Mouse (Mus musculus) gastrocnemius, adult 2 months (tissue): ENCODE results near the gene Rpusd3. TPM values are rescaled to one million over a fixed set of nuclear protein-coding genes. Genes with fewer than 3 reads are reported as not detected.
A peak's percentile ranks its signal among the peaks of the same experiment; 100 is the strongest.

Experiments used
- DNase-seq: peaks from one replicate; pipeline ENCODE4 v3.0.0; 2022
- H3K27ac ChIP-seq: fragments of 200-600 bp; 2 replicates; pipeline ENCODE4 v1.8.1; 2022; ENCODE audit warnings: mild to moderate bottlenecking
- H3K4me3 ChIP-seq: fragments of 200-600 bp; 2 replicates; pipeline ENCODE4 v1.8.1; 2022; ENCODE audit warnings: mild to moderate bottlenecking, moderate library complexity
- CTCF ChIP-seq: fragments of 200-600 bp; IDR thresholded peaks from 2 replicates; pipeline ENCODE4 v1.8.1; 2022; ENCODE audit warnings: antibody characterized with exemption, mild to moderate bottlenecking, moderate library complexity
- intact Hi-C: fragments of 180-260 bp; cut with DNase I; formaldehyde crosslinking; loops from one replicate; pipeline ENCODE4 v1.15.1; 2025
- total RNA-seq, 2 experiments: library from RNA; stranded (reverse); gene quantifications; 2 replicates each; pipeline ENCODE4 v1.2.3; 2021

The Rpusd3 gene
- total RNA-seq, 2 experiments from 2014 or later = 7.7 to 8.3 TPM

DNA sequence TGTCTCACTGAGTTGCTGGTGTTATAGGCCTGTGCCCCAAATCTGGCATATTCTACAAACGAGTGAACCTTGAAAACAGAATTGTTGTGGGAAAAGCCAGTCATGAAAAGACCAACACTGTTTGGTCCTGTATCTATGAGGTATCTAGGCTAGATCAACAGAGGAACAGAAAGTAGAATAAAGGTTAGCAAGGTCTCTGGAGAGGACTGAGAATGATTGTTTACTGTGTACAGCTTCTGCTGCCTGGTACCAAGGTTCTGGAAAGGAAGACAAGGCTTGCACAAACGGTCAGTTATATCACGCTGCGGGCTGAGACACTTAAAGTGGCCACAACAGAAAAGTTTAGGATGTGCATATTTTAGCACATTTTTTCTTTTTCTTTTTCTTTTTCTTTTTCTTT, 7.6 kb upstream of the Rpusd3 start:
- H3K4me3 ChIP-seq = no peak overlapping the region
- no peak for TF ChIP-seq CTCF
- no peak overlapping the region for H3K27ac ChIP-seq
- intact Hi-C loops = no loop called here
- DNase-seq = no peak

DNA sequence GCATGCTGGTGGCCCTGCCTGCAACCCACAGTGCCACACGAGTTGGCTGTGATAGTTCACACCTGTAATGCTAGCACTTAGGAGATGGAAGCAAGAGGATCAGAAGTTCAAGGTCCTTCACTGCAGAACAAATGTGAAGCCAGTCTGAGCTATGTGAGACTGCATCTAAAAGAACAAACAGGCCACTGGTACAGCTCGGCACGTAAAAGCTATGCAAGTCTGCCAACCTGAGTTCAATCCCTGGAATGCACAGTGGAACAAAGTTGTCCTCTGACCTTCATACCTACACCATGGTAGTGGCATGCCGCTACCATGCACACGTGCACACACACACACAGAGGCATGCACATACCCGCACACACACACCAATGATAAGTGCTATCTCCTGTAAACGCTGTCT, 5.0 kb upstream of the Rpusd3 start:
- H3K4me3 ChIP-seq = no peak overlapping the region
- H3K27ac ChIP-seq = no peak overlapping the region
- intact Hi-C loops = no loop called here
- no peak for DNase-seq
- TF ChIP-seq CTCF = peak; percentile 35

DNA sequence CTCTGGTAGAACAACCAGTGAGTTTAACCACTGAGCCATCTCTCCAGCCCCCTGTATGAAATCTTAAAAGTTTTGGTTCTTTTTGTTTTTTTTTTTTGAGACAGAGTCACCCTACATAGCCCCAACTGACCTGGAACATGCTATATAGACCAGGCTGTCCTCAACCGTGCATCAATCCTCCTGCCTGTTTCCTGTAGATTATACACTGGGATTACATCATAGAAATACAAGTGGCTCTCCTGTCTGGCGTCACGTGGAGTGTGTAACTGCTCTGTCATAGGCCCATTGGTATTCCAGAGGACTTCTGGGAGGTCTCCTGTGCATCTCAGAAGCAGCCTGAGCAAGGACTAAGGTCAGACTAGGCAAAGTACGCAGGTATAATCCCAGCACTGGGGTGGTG, 3.9 kb upstream of the Rpusd3 start:
- no peak for DNase-seq
- Histone ChIP-seq H3K4me3 (no peak overlapping the region), H3K27ac (no peak overlapping the region)
- TF ChIP-seq CTCF = no peak
- intact Hi-C loops = no loop called here

DNA sequence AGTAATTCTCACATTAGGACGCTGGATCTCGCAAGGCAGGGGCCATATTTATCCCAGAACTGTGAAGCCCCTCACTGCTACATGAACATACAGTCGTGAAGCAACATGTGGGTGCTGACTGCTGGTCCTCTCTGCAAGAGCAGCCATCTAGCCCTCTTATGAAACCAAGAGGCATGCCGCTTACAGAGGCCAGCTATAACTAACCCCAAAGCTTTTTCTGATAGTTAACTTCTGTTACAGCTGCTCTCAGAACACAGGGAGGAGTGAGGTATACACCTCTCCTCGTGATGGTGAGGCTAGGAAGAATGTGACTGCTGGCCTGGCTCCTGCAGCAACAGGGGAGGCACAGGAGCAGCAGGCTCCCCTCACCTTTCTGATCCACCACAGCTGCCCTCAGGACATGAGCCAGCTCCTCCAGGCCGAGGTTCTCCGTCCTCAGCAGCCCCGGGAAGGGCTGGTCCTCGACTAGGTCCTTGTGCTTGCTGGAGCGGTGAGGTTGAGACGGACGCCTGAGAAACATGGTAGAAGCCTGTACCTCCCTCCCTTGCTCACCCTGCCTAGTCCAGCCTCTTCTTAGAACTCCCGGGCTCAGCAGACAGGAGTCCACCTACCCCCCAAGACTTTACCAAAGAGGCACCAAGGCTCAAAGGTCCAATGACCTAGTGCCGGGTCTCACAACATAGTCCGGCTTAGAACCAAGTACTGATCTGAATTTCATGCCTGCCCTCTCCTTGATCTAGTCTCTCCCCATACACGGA, 520 bp downstream of the Rpusd3 start:
- DNase-seq = peak; percentile 39
- Histone ChIP-seq H3K27ac (peak overlapping the region; percentile 91), H3K4me3 (peak overlapping the region; percentile 91)
- TF ChIP-seq CTCF = no peak
- intact Hi-C loops = no loop called here

DNA sequence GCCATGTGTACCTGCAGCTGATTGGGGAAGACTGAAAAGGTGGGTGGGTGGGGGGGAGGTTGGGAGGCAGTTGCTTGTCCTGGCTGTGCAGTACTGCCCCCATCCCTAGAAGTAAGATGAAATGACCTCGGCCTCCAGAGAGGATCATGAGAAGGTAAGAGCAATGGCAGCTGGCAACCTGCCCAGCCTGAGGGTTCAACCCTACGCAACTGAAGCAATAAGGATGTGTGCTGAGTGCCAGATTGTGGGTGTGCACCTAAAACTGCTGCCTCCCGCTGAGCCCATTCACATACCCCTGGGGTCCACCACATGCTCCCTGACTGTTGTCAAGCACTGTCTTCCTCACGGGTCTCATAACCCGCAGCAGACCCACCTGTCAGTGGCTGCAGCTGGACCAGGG, 2.7 kb downstream of the Rpusd3 start:
- no peak overlapping the region for H3K27ac ChIP-seq
- no peak for TF ChIP-seq CTCF
- no peak overlapping the region for H3K4me3 ChIP-seq
- intact Hi-C loops = no loop called here
- DNase-seq = no peak

DNA sequence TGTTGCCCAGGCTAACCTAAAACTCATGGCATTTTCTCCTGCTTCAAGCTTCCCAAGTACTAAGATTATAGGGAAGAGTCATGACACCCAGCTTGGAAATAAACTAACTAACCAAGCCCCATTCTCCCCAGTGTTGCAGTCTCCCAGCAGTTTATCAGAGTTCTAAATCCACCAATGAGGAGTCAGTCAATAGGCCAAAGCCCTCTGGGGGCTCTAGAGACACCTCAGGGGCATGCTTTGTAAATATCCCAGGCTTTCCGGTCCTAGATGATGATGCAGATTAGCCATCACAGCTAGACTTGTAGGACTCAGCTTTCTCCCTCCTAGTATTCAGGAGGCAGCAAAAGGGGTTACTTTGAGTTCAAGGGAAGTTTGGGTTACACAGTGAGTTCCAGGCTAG, 9.1 kb downstream of the Rpusd3 start:
- DNase-seq = no peak
- no peak for TF ChIP-seq CTCF
- H3K4me3 ChIP-seq = no peak overlapping the region
- H3K27ac ChIP-seq = no peak overlapping the region
- intact Hi-C loops = no loop called here

DNA sequence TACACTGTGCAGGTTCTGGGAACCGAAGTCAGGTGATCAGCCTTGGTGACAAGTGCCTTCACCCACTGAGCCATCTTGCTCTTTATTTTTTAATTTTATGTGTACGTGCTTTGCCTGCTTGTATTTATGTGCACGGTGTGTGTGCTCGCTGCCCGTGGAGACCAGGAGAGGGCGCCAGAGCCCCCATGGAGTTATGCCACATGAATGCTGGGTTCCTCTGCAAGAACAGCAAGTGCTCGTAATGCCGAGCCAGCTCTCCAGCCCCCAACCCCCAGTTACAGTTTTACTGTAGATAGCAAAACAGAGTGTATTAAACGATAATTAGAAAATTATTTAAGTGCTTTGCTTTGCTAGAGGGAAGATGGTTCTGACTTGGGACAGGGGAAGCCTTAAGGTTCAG, 12.5 kb downstream of the Rpusd3 start:
- H3K27ac ChIP-seq = no peak overlapping the region
- no peak for DNase-seq
- H3K4me3 ChIP-seq = no peak overlapping the region
- TF ChIP-seq CTCF = no peak; the same call in 1 of the 2 replicates
- intact Hi-C loops = no loop called here

DNA sequence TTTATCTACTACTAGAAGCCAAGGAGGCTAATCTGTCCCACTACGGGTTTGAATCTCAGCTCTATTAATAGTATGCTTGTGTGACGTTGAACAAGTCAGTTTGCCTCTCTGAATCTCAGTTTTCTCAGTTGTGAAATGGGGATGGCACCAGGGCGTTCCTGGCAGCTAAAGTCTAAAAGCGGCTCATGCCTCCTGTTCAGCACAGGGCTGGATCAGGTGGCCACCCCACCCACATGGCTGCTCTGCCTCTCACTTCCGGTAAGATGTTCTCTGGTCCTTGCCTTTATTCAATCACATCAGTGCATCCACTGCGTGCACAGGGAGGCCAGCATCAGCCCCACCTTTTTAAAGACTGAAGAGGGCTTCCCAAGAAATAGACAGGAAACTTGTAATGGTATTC, 13.7 kb downstream of the Rpusd3 start:
- Histone ChIP-seq H3K4me3 (no peak overlapping the region), H3K27ac (no peak overlapping the region)
- intact Hi-C loops = no loop called here
- no peak for DNase-seq
- no peak for TF ChIP-seq CTCF

DNA sequence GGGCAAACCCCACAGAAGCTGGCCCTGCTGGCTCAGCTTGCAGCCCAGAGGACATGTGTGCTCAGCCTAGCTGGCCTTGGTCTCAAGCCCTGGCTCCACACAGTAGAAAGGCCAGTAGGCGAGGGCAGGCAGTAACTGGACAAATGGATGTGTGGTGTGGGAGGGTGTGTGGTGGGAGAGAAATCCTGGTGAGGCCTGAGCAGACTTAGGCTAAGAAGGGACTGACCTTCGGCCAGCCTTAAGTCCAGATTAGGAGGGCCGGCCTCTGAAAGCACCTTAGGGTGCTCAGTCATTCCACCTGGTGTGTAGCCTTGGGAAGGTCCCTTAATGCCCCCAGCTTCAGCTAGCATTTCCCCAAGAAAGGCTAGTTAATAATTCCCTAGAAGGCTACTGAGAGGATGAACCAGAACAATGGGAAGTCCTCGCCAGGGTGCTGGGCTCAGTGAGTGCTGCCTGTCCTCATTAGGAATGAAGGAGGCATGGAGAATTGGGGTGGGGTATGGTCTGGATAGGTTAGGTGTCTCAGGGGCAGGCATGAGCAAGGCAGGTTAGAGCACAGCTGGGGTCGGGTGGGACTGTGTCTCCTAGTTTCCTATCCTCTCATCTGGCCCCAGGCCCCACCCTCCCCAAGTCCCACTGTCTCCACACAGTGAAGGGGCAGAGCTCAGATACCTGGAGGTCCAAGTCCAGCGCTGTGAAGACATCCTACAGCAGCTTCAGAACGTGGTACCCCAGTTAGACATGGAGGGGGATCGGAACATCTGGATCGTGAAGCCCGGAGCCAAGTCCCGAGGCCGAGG, 14.3 kb downstream of the Rpusd3 start:
- no peak for DNase-seq
- Histone ChIP-seq H3K27ac (no peak overlapping the region), H3K4me3 (no peak overlapping the region)
- intact Hi-C loops = no loop called here
- no peak for TF ChIP-seq CTCF

DNA sequence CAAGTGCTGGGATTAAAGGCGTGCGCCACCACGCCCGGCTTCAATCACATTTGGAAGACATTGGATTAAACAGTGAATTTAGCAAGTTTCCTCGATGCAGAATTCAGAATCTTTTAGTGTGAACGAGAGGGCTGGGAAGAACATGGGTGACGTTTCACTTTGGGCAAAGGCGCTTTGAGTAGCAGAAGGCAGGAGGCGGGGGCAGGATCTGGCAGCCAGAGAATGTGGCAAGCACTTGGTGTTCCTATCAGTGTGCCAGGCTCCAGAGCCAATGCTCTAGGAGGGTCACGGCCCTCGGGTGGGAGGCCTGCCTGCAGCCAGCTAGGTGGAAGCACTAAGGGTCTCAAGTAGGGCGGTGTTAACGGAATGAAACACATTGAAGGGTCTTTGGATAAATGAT, 17.0 kb downstream of the Rpusd3 start:
- intact Hi-C loops = no loop called here
- peak; percentile 61 for DNase-seq
- Histone ChIP-seq H3K4me3 (no peak overlapping the region), H3K27ac (no peak overlapping the region)
- TF ChIP-seq CTCF = no peak

DNA sequence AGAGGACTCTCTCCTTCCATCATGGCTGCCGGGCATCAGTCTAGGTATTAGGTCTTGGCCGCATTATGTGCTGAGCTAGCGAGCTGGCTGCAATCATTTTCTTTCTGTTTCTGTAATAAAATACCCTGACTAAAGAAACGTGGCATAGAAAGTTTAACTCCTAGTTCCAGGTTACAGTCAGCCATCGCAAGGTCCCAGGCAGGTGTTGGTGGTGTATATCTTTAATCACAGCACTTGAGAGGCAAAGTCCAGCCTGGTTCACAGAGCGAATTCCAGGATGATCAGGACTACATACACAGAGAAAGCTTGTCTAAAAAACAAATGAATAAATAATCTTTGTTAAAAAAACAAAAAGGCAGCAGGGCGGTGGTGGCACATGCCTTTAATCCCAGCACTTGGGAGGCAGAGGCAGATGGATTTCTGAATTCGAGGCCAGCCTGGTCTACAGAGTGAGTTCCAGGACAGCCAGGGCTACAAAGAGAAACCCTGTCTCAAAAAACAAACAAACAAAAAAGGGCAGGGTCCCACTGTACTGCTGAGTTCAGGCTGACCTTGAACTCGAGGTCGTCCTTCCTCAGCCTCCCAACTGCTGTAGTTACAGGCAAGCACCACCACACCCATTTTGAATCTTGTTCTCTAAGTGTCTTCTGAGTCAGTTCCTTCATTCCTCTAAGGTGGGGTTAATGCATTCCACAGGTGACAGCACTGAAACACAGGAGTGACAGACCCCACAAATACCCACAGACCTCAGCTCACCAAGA, 22.7 kb downstream of the Rpusd3 start:
- intact Hi-C loops = no loop called here
- no peak overlapping the region for H3K4me3 ChIP-seq
- H3K27ac ChIP-seq = no peak overlapping the region
- no peak for TF ChIP-seq CTCF
- DNase-seq = no peak

DNA sequence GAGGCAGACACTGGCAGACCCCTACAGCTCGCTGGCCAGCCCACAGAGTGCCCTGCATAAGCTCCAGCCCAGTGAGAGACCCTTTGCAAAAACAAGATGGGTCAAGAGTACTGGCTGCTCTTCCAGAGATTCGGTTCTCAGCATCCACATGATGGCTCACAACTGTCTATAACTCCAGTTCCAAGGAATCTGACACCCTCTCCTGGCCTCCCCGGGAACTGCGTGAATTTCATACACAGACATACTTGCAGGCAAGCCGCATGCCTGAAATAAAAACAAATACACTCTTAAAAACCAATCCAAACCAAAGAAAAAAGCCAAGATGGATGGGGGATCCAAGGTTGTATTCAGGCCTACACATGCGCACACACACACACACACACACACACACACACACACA, 23.6 kb downstream of the Rpusd3 start:
- Histone ChIP-seq H3K27ac (no peak overlapping the region), H3K4me3 (no peak overlapping the region)
- no peak for DNase-seq
- no peak for TF ChIP-seq CTCF
- intact Hi-C loops = no loop called here

DNA sequence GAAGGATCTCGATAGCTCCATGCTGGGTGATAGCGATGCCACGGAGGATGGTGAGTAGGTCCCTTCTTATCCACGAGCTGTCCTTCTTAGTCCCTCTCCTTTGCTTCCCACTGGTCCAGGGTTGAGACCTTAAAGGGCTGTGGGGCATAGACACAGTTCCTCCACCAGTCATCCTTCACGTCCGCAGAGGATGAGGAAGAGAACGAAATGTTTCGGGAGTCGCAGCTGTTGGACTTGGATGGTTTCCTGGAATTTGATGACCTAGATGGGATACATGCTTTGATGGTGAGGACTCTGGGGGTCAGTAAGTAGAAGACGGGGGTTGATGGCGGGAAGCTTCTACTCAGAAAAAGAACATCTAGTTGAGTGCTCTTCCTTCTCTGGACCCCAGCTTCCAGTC, 24.3 kb downstream of the Rpusd3 start:
- intact Hi-C loops = no loop called here

More for the DNA sequence above, 24.3 kb downstream of the Rpusd3 start:
- Histone ChIP-seq H3K4me3 (no peak overlapping the region), H3K27ac (0 out of 2 replicates have a peak overlapping the region, but pooled peaks have one; percentile 24)
- no peak for TF ChIP-seq CTCF
- no peak for DNase-seq
